Mouse (Mus musculus) CH12.LX (cell line): ENCODE data around the gene Chchd3.

Experiments used
- CTCF ChIP-seq, 2 experiments: IDR thresholded peaks in 1 of 2; conservative IDR thresholded peaks in 1 of 2; 2 replicates each; pipeline ENCODE4 v1.5.1; 2011 to 2012; ENCODE audit warnings: low read depth in 2 of 2, low read length in 2 of 2, improper control_type of control experiment in 1 of 2, inconsistent platforms in 1 of 2, mild to moderate bottlenecking in 1 of 2, moderate library complexity in 1 of 2
- EP300 ChIP-seq: IDR thresholded peaks from 2 replicates; pipeline ENCODE4 v1.6.1; 2011; ENCODE audit warnings: low read length, improper control_type of control experiment
- GABPA ChIP-seq: IDR thresholded peaks from 2 replicates; pipeline ENCODE4 v1.6.1; 2012; ENCODE audit warnings: low read depth, low read length, improper control_type of control experiment, inconsistent platforms; ENCODE audit not compliant: insufficient replicate concordance
- KAT2A ChIP-seq: IDR thresholded peaks from 2 replicates; pipeline ENCODE4 v1.6.1; 2012; ENCODE audit warnings: low read length, improper control_type of control experiment, inconsistent platforms; ENCODE audit not compliant: insufficient replicate concordance
- MXI1 ChIP-seq: IDR thresholded peaks from 2 replicates; pipeline ENCODE4 v1.6.1; 2011; ENCODE audit warnings: mild to moderate bottlenecking, low read depth, low read length, improper control_type of control experiment
- NELFE ChIP-seq: IDR thresholded peaks from 2 replicates; pipeline ENCODE4 v1.6.1; 2011; ENCODE audit warnings: low read depth, low read length, improper control_type of control experiment
- POLR2A ChIP-seq: IDR thresholded peaks from 2 replicates; pipeline ENCODE4 v1.6.1; 2011; ENCODE audit warnings: low read depth, mild to moderate bottlenecking, improper control_type of control experiment, low read length
- TBP ChIP-seq: conservative IDR thresholded peaks from 2 replicates; pipeline ENCODE4 v1.6.1; 2011; ENCODE audit warnings: low read depth, low read length, improper control_type of control experiment
- TCF12 ChIP-seq: IDR thresholded peaks from 2 replicates; pipeline ENCODE4 v1.6.1; 2014; ENCODE audit warnings: low read depth, mild to moderate bottlenecking, inconsistent platforms, low read length, improper control_type of control experiment
- USF2 ChIP-seq: conservative IDR thresholded peaks from 2 replicates; pipeline ENCODE4 v1.6.1; 2011; ENCODE audit warnings: low read depth, low read length, improper control_type of control experiment
- ZC3H11A ChIP-seq: IDR thresholded peaks from 2 replicates; pipeline ENCODE4 v1.6.1; 2012; ENCODE audit warnings: low read depth, mild to moderate bottlenecking, inconsistent platforms, low read length, improper control_type of control experiment
- ZMIZ1 ChIP-seq: IDR thresholded peaks from 2 replicates; pipeline ENCODE4 v1.6.1; 2012; ENCODE audit warnings: low read depth, mild to moderate bottlenecking, inconsistent platforms, low read length, improper control_type of control experiment
- ZNF384 ChIP-seq: IDR thresholded peaks from 2 replicates; pipeline ENCODE4 v1.6.1; 2012; ENCODE audit warnings: low read depth, low read length, improper control_type of control experiment, inconsistent platforms

DNA sequence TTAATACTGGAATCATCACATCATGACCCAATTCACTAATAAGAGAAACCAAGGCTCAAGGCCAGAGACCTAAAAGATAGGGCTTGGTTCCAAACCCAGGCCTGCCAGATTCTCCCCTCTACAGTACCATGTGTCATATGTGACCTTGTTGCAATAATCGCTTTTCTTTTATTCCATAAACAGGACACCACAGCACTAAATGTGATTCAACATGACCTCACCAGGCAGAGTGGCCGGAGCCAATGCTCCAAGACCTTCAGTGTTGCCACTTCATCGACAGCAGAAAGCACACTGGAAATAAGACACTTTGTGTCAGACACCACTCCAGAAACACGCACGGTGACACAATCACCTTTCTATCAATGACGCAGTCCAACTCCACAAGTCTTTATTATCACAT lies 258.3 kb downstream of the Chchd3 start:
- TF ChIP-seq ZNF384 (no peak), ZMIZ1 (no peak), USF2 (no peak), KAT2A (no peak), CTCF (conservative IDR thresholded peaks at IDR 0.05 in 1 of 2, IDR thresholded peaks at IDR 0.05 in 1 of 2; ENCODE audit: low read depth in 2 of 2, low read length in 2 of 2) (no peak), POLR2A (no peak), GABPA (no peak), TCF12 (no peak), TBP (no peak), EP300 (no peak), NELFE (no peak), MXI1 (no peak), ZC3H11A (no peak)
